Mouse (Mus musculus): ENCODE data around the gene Rpp30. TPM values are rescaled to one million over a fixed set of nuclear protein-coding genes. Genes with fewer than 3 reads are reported as not detected.

Gene Rpp30
- total and polyA plus RNA-seq, 2 experiments from 2014 or later: 16.8 to 72.8 TPM

DNA sequence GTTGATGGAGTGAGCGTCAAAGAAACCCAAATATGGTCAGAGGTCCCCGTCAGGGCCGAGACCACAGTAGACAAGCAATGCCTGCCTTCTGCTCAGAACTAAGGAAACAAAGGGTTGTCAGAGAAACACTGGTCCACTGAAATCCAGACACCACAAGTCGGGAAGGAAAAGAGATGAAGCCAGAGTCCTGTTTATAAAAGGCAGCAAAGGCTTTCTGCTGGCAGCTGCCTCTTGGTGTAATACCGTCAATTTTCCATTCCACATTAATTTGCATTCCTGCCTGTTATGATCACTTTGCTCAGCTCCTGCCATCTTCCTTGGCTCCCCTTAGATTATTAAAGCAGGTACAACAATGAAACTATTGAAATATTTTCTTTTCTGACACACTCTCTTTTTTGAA, 50.2 kb downstream of the Rpp30 start:
- no peak for TF ChIP-seq CTCF (IDR thresholded peaks at IDR 0.05; ENCODE audit: low read depth)
- Histone ChIP-seq H3K27me3 (ENCODE audit: insufficient read depth, low read length) (no peaks in the 10 kb centered on the region), H3K4me1 (ENCODE audit: insufficient read depth, low read length) (no peaks in the 10 kb centered on the region), H3K27ac (no peak overlapping the region), H3K9me3 (ENCODE audit: low read length) (no peaks in the 10 kb centered on the region), H3K4me2 (ENCODE audit: low read depth, low read length) (no peak overlapping the region), H3K4me3 (ENCODE audit: low read length) (no peak overlapping the region), H3K36me3 (ENCODE audit: insufficient read depth, low read length) (no peaks in the 10 kb centered on the region), H3K9ac (replicated peaks; ENCODE audit: low read length) (no peak overlapping the region)
- DNase-seq (ENCODE audit: low spot score): no peak
- 36% methylated on average over 5 of the region's 5 CpGs for WGBS
- ATAC-seq: no peak

DNA sequence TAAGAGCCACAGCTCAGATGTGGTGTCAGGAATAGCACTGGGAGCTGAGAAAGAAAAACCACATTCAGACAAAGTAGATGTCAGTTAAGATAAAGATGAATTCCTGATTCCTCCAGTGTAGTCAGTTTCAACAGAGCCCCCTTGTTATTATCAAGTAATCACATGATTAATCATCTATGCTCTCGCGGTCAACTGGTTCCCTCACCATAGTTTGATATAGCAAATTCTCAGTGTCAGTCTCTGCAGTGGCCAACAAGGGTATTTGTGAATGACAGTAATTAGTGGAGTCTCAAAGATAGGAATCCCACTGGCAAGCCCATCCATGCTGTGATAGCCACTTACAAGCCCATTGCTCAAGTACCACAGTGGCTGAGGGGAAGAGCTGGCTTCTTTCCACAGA, 60.1 kb downstream of the Rpp30 start:
- 94% methylated on average over 2 of the region's 2 CpGs for whole genome bisulfite sequencing
- Histone ChIP-seq H3K9me3 (ENCODE audit: low read length) (no peaks in the 10 kb centered on the region), H3K27ac (no peak overlapping the region), H3K36me3 (ENCODE audit: insufficient read depth, low read length) (no peaks in the 10 kb centered on the region), H3K4me2 (ENCODE audit: low read depth, low read length) (no peak overlapping the region), H3K4me3 (ENCODE audit: low read length) (no peak overlapping the region), H3K27me3 (ENCODE audit: insufficient read depth, low read length) (no peaks in the 10 kb centered on the region), H3K4me1 (ENCODE audit: insufficient read depth, low read length) (no peaks in the 10 kb centered on the region), H3K9ac (replicated peaks; ENCODE audit: low read length) (no peak overlapping the region)
- DNase-seq (ENCODE audit: low spot score) (no peak), ATAC-seq (no peak)
- TF ChIP-seq CTCF (IDR thresholded peaks at IDR 0.05; ENCODE audit: low read depth): no peak

GRCm38 (mm10) chr19:36148578-36148977, 65.1 kb downstream of the Rpp30 start:
- TF ChIP-seq CTCF (IDR thresholded peaks at IDR 0.05; ENCODE audit: low read depth): 0 out of 2 replicates have a peak, but pooled peaks have one; percentile 13
- WGBS: 87% methylated on average over 6 of the region's 6 CpGs
- Histone ChIP-seq H3K27me3 (ENCODE audit: insufficient read depth, low read length) (no peaks in the 10 kb centered on the region), H3K9me3 (ENCODE audit: low read length) (no peaks in the 10 kb centered on the region), H3K27ac (no peak overlapping the region), H3K4me1 (ENCODE audit: insufficient read depth, low read length) (no peaks in the 10 kb centered on the region), H3K9ac (replicated peaks; ENCODE audit: low read length) (no peak overlapping the region), H3K36me3 (ENCODE audit: insufficient read depth, low read length) (no peaks in the 10 kb centered on the region), H3K4me2 (ENCODE audit: low read depth, low read length) (no peak overlapping the region), H3K4me3 (ENCODE audit: low read length) (no peak overlapping the region)
- DNase-seq (ENCODE audit: low spot score) (no peak), ATAC-seq (no peak)

GRCm38 (mm10) chr19:36150241-36151007, 66.9 kb downstream of the Rpp30 start:
- H3K9ac ChIP-seq (replicated peaks; ENCODE audit: low read length): no peak overlapping the region
- peak; percentile 28 for DNase-seq (ENCODE audit: low spot score)
- no peak overlapping the region for H3K4me2 ChIP-seq (ENCODE audit: low read depth, low read length)
- no peaks in the 10 kb centered on the region for H3K36me3 ChIP-seq (ENCODE audit: insufficient read depth, low read length)
- no peak overlapping the region for H3K4me3 ChIP-seq (ENCODE audit: low read length)
- no peak overlapping the region for H3K27ac ChIP-seq
- 56% methylated on average over 4 of the region's 4 CpGs for WGBS
- no peaks in the 10 kb centered on the region for H3K9me3 ChIP-seq (ENCODE audit: low read length)
- TF ChIP-seq CTCF (IDR thresholded peaks at IDR 0.05; ENCODE audit: low read depth): no peak
- ATAC-seq: peak; percentile 45; the same call in 1 of the 2 replicates
- no peaks in the 10 kb centered on the region for H3K4me1 ChIP-seq (ENCODE audit: insufficient read depth, low read length)
- no peaks in the 10 kb centered on the region for H3K27me3 ChIP-seq (ENCODE audit: insufficient read depth, low read length)

Other genes with a start within 250 kb of the Rpp30 start
- gene Htr7, start 26.2 kb upstream of the Rpp30 start, total RNA-seq (2014; rRNA removed): 36.6 and 39.4 TPM in 2 replicates
- gene Htr7, start 26.2 kb upstream of the Rpp30 start, polyA plus RNA-seq (2015; fragmentation: Nextera tagmentation; extraction: Ambion mirVana): 16.9 and 17.1 TPM in 2 replicates
- 0.10 and 0.29 TPM in 2 replicates for gene Ankrd1, start 36.4 kb downstream of the Rpp30 start, total RNA-seq (2014; rRNA removed)
- gene Ankrd1, start 36.4 kb downstream of the Rpp30 start, polyA plus RNA-seq (2015; fragmentation: Nextera tagmentation; extraction: Ambion mirVana): 0.09 TPM in 1 of 2 replicates, not detected in the other